Mouse (Mus musculus) frontal cortex, adult 2 months (tissue): ENCODE results near the gene Bbof1. TPM values are rescaled to one million over a fixed set of nuclear protein-coding genes. Genes with fewer than 3 reads are reported as not detected.

Experiments
- DNase-seq, 2 experiments: peaks; one replicate each; pipeline ENCODE4 v3.0.0; 2022; ENCODE audit warnings: low spot score in 1 of 2; ENCODE audit errors: extremely low spot score in 1 of 2
- polyA plus RNA-seq: library from polyadenylated mRNA; depleted of rRNA; stranded (reverse); fragments of >200 nt; gene quantifications from 2 replicates; pipeline ENCODE4 v1.2.3, GENCODE M21; 2012

The Bbof1 gene
- polyA plus RNA-seq, 1 experiment, result 8.5 TPM

DNA sequence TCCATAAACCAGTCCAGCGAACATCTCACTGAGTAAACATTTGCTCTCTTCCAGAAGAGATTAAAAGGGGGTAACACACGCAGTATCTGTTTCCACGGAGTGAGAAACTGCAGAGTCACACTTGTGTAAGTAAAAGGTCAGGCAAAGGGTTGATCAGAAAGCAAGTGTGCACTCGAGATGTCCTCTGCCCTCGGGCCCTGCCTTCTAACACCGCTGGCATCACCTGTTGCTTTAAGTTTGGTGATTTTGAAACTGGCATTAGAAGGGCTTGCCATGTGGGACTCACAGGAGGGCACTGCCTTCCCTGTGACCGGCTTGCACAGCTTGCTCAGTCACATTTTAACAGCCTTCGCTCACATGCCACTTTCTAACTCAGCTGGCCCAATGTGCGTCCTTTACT lies 9.2 kb upstream of the Bbof1 start:
- no peak for DNase-seq

DNA sequence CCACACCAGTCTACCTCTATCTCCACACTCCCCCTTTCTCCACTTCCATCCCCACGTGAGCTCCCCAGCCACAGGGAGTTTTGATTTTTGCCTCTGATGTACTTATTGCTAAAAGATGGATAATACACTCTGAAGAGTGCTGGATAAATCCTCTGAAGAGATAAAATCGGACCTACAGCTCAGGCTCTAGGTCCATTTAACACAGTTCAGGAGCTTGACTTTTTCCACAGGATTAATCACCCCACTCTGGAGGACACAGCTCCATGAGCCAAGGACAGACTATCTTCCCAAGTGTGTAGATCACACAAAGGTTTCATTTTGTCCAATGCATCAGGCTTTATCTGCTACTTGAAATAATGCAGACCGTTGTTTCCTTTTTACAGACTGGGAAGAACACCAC lies 8.8 kb upstream of the Bbof1 start:
- DNase-seq, result no peak

DNA sequence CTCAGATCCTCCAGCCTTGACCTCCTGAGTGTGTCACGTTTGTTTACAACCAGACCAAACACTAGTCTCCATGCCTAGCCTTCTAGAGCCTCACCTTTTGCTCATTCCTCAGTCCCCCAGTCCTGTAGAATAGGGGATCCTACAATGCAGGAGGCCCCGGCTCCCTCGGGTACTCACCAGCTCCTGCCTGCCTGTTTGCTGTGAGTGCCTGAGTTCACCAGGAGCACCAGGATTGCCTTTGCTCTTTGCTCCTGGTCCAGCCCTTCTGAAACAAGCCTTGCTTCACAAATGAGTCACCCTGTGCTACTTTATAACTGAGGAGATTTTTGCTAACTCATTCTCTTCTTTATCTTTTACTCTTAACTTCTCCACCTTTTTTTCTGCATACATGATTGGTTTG lies 8.2 kb upstream of the Bbof1 start:
- no peak for DNase-seq

DNA sequence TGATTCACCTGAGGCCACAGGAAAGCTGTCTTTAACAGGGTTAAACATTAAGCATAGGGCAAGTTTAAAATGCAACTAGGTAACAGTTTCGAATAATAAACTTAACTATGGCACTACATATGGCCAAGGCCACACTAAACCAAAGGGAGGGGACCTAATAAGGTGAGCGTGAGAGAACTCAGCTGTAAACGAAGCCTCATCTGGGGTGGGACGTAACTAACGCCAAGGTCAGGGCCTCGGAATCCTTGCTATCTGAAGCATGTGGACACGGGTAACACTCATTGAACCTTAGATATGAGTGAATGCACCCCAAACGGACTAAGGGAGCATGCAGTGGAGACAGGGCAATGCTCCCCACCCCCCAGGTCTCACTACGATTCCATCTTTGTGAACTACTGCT lies 5.9 kb upstream of the Bbof1 start:
- no peak for DNase-seq

DNA sequence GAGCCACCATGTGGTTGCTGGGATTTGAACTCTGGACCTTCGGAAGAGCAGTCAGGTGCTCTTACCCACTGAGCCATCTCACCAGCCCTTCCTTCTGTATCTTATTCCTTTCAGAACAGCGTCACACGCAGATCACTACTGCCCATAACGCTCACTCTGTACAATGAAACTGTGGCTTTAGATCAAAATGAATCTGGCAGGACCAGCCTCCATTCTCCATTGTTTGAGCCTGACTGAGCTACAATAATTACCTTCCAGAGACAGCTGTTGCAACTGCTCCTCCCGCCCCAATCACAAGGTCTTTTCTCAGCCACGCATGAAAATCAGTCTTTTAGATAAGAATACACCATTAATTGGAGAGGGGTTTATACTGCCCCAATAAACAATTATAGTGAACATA lies 4.3 kb upstream of the Bbof1 start:
- DNase-seq, result no peak

DNA sequence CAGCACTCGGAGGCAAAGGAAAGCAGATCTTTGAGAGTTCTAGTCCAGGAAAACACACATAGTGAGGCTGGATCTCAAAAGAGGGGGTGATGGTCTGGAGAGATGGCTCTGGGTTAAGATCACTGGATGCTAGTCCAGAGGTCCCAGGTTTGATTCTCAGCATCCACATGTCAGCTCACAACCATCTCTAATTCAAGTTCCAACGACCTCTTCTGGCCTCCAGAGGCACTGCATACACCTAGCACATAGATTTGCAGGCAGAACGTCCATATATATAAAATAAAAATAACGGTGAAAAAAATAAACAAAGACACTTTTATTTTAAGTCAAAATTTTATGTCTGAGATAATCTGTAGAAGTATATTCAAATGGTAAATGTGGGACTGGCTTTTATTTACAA lies 1.6 kb upstream of the Bbof1 start:
- no peak for DNase-seq

DNA sequence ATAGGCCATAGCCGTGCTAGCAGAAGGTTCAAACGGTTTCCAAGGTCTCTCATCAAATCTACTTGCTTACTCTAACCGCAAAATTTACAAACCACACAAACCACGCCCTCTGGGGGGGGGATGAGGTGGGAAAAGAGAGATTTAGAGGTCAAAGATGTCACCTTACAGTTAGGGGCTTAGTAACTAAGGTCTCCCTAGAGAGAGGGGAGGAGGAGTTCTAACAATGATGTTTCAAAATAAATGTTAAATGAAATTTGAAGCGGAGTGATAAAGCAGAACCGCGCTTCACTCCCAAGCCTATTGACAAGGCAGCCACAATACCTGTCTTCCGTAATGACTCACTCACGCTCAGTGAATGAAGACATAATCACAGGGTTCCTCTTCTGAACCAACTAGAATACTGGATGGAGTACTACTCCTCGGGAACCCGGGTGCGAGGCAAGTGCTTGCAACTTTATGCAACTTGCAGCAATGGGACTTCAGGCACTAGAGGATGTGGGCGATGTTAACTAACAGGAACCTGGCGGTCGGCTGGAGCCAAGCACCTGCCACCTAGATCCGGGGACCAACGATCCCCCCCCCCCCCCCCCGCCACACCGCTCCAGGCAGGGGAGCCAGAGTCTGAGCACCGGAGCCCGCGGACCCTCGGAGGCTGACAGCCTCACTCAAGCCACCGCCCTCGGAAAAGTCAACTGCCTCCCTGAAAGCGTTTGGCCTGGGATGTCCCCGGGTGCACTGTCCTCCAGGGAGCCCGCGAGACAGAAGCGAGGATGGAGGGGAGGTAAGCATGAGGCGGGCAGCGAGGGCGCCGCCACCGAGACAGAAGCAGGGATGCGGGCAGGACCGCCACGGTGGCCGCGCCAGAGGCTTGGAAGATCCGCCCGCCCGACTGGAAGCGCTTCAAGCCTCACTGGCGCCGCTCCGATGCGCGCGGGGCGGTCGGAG lies 725 bp upstream of the Bbof1 start:
- DNase-seq, result peak; percentile 21 to 36

DNA sequence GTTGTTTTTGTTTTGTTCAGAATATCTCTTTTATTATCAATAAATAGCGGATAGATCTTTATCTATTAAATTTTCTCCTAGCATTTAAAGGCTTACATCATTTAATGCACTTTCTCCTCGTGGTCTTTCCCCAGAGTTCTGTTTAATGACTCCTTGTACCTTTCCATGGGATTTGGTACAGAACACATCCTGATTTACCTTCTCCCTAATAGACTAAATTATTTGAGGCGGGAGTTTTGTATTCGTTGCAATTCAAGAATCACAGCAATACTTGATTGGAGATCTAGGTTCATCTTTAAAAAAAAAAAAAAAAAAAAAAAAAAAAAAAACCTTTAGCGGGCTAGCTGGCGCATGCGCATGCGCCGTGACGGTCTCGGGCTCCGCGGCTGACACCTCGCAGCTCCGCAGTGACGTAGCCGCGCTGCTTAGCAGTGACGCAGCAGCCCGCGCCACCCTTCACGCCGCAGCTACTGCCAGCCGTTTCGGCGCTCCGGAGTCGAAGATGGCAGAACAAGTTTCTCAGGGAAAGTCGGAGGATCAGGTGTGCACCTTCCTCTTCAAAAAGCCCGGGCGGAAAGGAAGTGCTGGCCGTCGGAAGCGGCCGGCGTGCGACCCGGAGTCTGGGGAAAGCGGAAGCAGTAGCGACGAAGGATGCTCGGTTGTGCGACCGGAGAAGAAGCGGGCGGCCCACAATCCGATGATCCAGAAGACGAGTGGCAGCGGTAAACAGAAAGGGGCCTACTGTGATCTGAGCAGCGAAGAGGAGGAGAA lies 8.1 kb downstream of the Bbof1 start, which contains the start of gene Rnf113a2:
Gene Rnf113a2 (plus strand): TSS at position 363 of the 771 bp plus-strand sequence.
- peak; percentile 64 to 82 for DNase-seq

DNA sequence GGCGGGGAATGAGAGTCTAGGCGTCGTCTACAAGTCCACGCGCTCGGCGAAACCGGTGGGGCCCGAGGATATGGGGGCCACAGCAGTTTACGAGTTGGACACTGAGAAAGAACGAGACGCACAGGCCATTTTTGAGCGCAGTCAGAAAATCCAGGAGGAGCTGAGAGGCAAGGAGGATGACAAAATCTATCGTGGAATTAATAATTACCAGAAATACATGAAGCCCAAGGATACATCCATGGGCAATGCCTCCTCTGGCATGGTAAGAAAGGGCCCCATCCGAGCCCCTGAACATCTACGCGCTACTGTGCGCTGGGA lies 8.7 kb downstream of the Bbof1 start:
- DNase-seq, result no peak

DNA sequence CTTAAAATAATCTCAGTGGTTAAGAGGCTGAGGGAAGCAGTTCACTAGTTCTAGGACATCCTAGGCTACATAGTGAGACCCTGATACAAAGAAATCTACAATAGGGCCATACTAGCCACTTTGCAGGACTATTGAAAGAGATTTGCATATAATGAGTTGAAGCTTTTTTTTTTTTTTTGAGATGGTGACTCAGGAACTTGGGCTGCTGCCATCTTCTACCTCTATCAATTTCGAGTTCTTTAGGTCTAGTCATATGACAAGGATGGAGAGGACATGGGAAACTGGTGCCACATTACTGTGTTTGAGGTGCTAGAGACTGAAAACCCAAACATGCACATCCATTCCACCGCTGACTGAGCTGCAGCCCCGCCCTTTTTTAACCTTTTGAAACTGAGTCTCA lies 15.1 kb downstream of the Bbof1 start:
- DNase-seq, result no peak

DNA sequence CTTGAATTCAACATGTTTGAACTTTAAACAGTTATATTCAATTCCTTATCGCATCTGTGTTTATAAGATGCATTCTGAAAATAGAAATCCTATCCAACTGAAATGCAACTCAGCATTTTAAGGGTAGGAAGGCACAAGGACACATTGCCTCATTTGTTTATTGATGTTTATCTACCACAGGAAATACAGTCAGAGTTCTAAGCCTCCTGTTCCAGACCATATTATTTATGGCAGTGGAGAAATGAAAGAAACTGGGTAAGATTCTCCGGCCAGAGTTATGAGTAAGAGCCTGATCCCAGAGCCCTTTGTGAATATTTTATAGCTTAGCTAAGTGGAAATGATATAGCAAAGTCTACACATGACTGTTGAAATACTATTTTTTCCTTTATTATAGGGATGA lies 21.0 kb downstream of the Bbof1 start:
- DNase-seq, result no peak

DNA sequence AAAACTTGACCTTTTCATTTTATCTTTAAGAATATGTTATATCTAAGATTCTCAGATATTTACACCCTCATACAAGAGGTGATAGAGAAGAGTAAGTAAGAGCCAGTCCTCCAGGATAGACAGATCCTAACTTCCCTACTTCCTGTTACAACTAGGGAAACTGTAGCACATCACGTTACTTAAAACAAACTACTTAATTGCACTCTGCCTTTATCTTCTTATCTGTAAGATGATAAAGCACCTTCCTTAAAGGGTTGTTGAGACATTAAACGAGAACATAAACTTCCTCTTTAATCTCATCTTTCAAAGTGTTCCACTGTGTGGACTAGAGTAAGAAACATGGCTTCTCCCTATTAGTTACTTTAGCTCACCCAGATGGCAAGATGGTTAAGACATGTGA lies 29.8 kb downstream of the Bbof1 start:
- no peak for DNase-seq

DNA sequence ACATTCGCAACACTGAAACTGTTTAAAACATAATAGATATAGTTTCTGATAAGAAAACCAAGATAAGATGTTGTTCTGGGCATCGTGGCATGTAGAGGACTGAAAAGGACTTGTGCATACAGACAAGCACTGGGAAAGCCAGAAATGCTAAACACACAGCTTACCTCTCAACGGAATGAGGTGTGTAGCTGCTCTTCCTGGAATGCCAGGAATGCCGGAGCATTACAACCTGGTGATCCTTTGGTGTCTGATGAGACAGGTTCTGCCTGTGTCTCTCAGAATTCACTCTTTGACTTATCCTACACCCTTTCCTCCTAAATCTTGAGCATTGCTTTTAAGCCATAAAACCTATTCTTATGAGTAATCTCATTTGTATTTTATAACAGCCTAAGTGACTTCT lies 33.7 kb downstream of the Bbof1 start:
- DNase-seq, result no peak

DNA sequence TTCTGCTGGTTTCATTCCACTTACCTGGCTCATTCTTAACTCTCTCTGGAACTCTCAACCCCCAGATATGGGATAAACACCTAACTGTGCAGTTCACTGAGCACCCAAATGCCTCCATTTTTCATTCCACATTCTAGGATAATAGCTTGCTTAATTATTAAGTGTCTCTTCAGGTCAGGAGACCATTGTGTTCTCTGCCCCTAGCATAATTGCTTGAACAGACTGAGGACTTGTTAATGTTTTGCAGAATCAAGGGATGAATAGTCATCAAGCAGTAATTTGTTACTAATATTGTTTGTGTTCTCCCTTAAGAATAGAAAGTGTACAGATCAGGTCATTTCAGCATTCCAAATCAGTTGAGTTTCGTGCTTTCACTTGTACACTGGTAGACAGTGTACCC lies 38.5 kb downstream of the Bbof1 start:
- DNase-seq, result no peak

DNA sequence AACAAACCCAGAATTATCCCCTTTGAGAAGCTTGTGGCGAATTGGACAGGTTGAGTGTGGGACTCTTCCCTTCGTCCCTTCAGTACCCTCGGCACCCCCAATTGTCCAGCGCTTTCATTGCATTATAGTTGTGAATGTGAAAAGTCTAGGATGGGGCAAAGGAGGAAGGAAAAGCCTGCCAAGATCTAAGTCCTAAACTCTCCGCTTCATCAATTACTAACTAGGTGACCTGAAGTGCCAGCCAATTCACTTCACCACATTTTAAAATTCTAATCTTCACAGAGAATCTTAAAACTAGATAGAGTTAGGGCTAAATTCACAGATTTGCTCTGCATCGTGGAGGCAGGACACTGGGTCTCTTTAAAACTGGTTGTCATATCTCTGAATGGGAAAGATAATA lies 39.3 kb downstream of the Bbof1 start:
- DNase-seq, result no peak

DNA sequence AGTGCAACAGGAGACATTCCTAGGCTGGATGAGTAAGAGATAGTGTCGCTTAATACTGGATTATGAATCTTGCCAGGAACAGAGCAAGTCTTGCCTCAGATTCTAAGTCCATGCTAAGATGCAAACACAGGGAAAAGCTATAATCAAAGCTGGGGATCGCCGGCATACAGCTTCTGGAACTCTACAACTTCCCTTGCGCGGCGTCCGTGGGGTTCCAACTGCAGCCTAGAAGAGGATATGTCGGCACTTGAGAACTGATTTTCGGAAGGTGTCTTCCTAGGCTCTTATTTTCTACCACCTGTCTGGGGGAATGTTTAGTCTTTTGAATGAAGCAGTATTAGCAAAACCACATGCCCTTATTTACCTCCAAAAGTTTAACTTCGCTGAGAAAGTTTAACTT lies 41.0 kb downstream of the Bbof1 start:
- no peak for DNase-seq

DNA sequence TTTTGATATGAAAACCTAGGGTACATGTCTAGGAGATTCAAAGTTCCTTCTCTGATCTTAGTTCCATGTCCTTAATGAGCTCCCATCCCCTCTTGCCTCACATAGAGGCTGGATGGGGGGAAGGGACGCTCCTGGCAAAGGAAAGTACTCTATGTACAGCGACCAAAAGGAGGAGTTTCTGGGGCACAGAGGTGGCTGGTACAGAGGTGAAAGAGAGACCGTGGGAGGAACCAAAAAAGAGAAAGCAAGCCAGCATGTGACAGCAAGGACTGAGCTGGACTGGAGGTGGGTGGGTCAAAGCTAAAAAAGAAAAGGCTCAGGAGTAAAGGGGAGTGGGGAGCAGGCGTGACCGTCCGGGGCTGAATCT lies 41.5 kb downstream of the Bbof1 start:
- DNase-seq, result peak; percentile 13 to 37

DNA sequence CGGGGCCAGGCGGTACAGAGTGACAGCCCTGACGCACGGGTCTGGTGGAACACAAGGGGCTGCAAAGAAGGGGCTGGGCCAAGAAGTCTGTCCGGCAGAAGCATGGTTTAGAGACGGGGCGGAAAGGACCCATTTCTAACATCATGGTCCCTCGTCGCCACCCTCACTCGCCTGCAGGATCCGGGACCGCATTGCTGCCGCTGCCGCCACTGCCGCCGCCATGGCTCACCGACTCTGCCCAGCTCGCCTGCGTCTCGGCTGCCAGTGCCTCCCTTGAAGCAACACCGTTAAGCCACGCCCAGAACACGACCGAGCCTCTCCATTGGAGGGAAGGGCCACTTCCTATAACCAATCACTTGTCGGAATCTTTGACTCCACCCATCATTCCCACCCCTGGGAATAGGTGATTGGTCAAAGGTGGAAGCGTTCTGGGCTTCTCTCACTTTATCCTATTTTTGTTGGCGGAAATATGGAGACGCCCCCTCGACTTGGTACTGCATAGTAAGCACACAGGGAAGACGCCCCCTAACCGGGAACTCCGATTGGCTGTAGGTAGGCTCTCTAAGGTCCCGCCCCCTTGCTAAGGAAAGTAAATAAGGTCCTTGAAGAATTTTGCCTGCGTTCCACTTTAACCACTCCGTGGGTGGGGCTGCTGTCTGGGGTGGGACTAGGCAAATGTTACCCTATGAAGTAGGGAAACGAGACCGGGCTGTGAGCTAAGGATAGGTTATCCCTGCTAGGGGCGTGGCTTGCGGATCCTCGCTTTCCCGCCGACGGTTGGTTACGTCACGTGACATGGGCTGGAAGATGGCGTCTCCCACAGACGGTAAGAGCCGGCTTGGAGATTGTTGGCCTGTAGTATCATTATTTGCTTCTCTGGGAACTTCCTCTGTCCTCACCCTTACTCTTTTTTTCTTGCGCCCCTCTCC lies 42.1 kb downstream of the Bbof1 start, which contains the start of the genes Aldh6a1 and Lin52:
Gene Aldh6a1 (minus strand): TSS at position 287 of the 929 bp plus-strand sequence.
Gene Lin52 (plus strand): TSS at position 705 of the 929 bp plus-strand sequence.
- peak; percentile 99 to 100 for DNase-seq

DNA sequence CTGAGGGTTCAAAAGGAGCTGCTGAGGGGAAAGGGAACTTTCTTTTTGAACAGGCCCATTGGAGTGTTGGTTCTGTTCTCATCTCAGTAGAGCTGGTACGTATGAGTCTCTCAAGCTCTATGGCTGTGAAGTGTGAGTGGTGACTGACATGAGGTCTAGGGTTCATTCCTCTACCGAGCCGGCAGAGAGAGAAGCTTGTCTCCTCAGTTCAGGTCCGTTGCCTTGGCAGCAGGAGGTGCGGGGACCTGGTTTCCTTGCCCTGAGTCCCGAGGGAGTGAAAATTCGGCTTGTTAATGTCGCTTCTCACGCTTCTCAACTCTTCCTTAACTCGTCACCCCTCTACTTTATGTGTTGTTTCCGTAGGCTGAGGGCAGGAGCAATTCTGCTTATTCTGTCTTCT lies 42.9 kb downstream of the Bbof1 start:
- peak in 1 of 2 experiments; percentile 12 for DNase-seq

DNA sequence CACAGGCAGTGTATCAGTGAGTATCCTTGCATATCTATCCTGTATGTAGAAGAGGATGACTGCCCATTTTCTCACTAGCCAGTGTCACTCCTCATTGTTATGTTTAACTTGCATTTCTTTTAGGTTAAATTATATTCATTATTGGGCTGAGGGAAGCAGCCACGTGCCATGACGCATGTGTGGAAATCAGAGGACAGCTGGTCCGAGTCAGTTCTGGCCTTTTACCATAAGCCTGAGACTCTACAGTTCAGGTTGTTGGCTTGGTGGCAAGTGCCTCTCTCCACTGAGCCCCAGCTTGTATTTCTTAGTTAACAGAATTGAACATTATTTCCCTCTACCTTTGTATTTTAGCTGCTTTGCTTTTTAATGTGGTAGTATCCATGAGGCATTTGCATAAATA lies 48.0 kb downstream of the Bbof1 start:
- no peak for DNase-seq

DNA sequence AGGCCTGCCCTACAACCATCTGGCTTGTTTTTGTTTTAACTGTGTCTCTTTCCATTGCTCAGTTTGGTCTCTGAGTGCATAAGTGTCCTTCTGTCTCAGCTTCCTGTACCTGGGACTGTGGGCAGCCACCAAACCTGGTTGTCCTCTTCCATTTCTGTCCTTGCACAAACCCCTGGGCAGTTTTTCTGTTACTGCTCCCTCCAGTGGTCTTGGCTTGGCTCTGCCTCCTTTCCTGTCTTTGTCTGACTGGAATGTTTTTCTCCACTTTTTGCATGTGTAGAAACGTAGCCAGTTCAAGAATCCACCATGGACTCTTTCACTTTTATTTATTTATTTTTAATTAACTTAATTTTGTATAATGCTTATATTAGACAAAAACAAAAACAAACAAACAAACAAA lies 51.0 kb downstream of the Bbof1 start:
- DNase-seq, result no peak
